Mouse (Mus musculus) midbrain, embryonic 11.5 days (tissue): ENCODE results near the gene Slc16a9. TPM values are rescaled to one million over a fixed set of nuclear protein-coding genes. Genes with fewer than 3 reads are reported as not detected.
"Not testable (repeated sequence)": the region's sequence is repeated elsewhere in the genome, so short reads cannot be mapped to it uniquely, and the experiment has no call there.

ENCODE experiments used
- ATAC-seq: fragments of 200-750 bp; cut with Nextera tagmentation; 2 replicates; pipeline ENCODE4 v1.8.0; 2017; ENCODE audit warnings: moderate TSS enrichment, moderate library complexity; ENCODE audit not compliant: low FRiP score
- DNase-seq: peaks from one replicate; pipeline ENCODE4 v3.0.0; 2015; ENCODE audit warnings: low spot score; ENCODE audit errors: missing footprints
- H3K27ac ChIP-seq: fragments of 300-500 bp; sonication (generic); 2 replicates; pipeline ENCODE4 v1.5.1; 2014; ENCODE audit warnings: low read depth, low read length
- H3K27me3 ChIP-seq: fragments of 300-500 bp; sonication (generic); 2 replicates; pipeline ENCODE4 v1.6.1; 2014; ENCODE audit warnings: mild to moderate bottlenecking, low read length, moderate library complexity, mixed read lengths; ENCODE audit not compliant: control insufficient read depth, insufficient read depth
- H3K36me3 ChIP-seq: fragments of 300-500 bp; sonication (generic); 2 replicates; pipeline ENCODE4 v1.6.1; 2014; ENCODE audit warnings: mild to moderate bottlenecking, low read length, moderate library complexity, mixed read lengths; ENCODE audit not compliant: control insufficient read depth, insufficient read depth
- H3K4me1 ChIP-seq: fragments of 300-500 bp; sonication (generic); 2 replicates; pipeline ENCODE4 v1.6.1; 2014; ENCODE audit warnings: low read length; ENCODE audit not compliant: control insufficient read depth, insufficient read depth
- H3K4me2 ChIP-seq: fragments of 300-500 bp; sonication (generic); 2 replicates; pipeline ENCODE4 v1.6.1; 2014; ENCODE audit warnings: mild to moderate bottlenecking, moderate library complexity
- H3K4me3 ChIP-seq: fragments of 300-500 bp; sonication (generic); 2 replicates; pipeline ENCODE4 v1.5.1; 2014; ENCODE audit warnings: low read depth, low read length
- H3K9ac ChIP-seq: fragments of 300-500 bp; sonication (generic); 2 replicates; pipeline ENCODE4 v1.6.1; 2014; ENCODE audit warnings: low read length
- H3K9me3 ChIP-seq: fragments of 300-500 bp; sonication (generic); 2 replicates; pipeline ENCODE4 v1.6.1; 2016; ENCODE audit warnings: low read length; ENCODE audit not compliant: control insufficient read depth
- WGBS: fragments of 180-500 bp; shearing (Covaris S2); extraction: QIAGEN DNeasy Blood & Tissue Kit; methylation state at CpG from one replicate; pipeline ENCODE4 v1.1.7; 2014; 5-methylcytosine and 5-hydroxymethylcytosine counted together
- polyA plus RNA-seq: library from polyadenylated mRNA; unstranded; fragments of >200 nt; fragmentation: Nextera tagmentation; extraction: Ambion mirVana; gene quantifications from 2 replicates; pipeline ENCODE4 v1.2.1, GENCODE M21; 2014

The Slc16a9 gene
- polyA plus RNA-seq, 1 experiment from 2014 or later = 0.29 TPM

GRCm38 (mm10) chr10:70204505-70205399 is 40.1 kb upstream of the Slc16a9 start, which contains the start of gene Mrln:
Gene Mrln, plus strand, starts transcription at chr10:70204664.
- Histone ChIP-seq H3K4me3 (no peak within 1 kb of the TSS), H3K27ac (no peak within 1 kb of the TSS), H3K36me3 (no peaks in the 10 kb centered on the region), H3K4me2 (no peak within 1 kb of the TSS), H3K27me3 (no peaks in the 10 kb centered on the region), H3K9ac (no peak within 1 kb of the TSS), H3K9me3 (no peaks in the 10 kb centered on the region), H3K4me1 (no peaks in the 10 kb centered on the region)
- ATAC-seq (no peak), DNase-seq (no peak)
- 74% methylated on average over 17 of the region's 17 CpGs for WGBS

DNA sequence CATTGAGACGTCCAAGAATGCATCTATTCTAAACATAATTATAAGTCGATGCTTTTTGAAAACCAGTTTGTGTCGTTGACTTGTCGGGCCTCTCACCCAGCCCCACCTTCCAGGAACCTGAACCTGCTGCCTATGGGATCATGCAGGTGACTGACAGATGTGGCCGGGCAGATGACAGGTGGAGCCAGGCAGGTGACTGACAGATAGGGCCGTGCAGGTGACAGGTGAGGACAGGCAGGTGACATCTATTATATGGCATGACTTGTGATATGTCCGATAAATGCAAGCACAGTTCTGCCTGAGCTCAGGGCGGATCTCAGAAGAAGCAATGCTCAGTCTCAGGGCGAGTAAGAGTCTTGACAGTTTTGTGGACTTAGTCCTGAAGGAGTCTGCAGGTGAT is 33.6 kb upstream of the Slc16a9 start:
- no peak overlapping the region for H3K27ac ChIP-seq
- H3K36me3 ChIP-seq = no peaks in the 10 kb centered on the region
- no peaks in the 10 kb centered on the region for H3K27me3 ChIP-seq
- H3K4me3 ChIP-seq = no peak overlapping the region
- no peaks in the 10 kb centered on the region for H3K4me1 ChIP-seq
- no peak overlapping the region for H3K9ac ChIP-seq
- WGBS = 88% methylated on average over 9 of the region's 9 CpGs
- ATAC-seq (no peak), DNase-seq (no peak)
- no peaks in the 10 kb centered on the region for H3K9me3 ChIP-seq
- no peak overlapping the region for H3K4me2 ChIP-seq

DNA sequence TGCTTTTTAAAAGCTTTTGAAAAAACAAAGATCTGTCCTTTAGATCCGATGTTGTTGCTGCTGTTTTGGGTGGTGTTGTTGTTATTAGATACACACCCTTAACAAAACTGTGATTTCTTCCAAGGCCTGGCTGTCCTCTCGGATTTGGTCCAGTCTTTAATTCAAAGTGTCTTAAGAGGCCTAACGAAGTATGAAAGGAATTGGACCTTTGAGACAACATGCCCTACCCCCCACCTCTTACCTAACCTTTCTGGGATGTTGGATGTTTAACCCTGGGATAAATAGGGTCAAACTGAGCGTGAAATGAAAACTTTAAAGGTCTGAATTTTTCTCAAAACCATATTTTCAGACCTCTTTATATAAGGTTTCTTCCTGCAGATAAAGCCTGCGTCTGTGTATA is 23.9 kb upstream of the Slc16a9 start:
- H3K36me3 ChIP-seq = no peaks in the 10 kb centered on the region
- DNase-seq (no peak), ATAC-seq (no peak)
- no peaks in the 10 kb centered on the region for H3K9me3 ChIP-seq
- no peaks in the 10 kb centered on the region for H3K27me3 ChIP-seq
- no peak overlapping the region for H3K27ac ChIP-seq
- H3K4me2 ChIP-seq = no peak overlapping the region
- no peak overlapping the region for H3K4me3 ChIP-seq
- WGBS = 61% methylated on average over 5 of the region's 5 CpGs
- no peaks in the 10 kb centered on the region for H3K4me1 ChIP-seq
- no peak overlapping the region for H3K9ac ChIP-seq

- not testable (repeated sequence) for H3K27me3 ChIP-seq, H3K27ac ChIP-seq, H3K9ac ChIP-seq, H3K36me3 ChIP-seq, H3K4me2 ChIP-seq, H3K4me3 ChIP-seq, H3K9me3 ChIP-seq, DNase-seq, ATAC-seq, H3K4me1 ChIP-seq
- 94% methylated on average over 8 of the region's 8 CpGs for WGBS
Observed at GRCm38 (mm10) chr10:70222231-70222630, 22.7 kb upstream of the Slc16a9 start.

DNA sequence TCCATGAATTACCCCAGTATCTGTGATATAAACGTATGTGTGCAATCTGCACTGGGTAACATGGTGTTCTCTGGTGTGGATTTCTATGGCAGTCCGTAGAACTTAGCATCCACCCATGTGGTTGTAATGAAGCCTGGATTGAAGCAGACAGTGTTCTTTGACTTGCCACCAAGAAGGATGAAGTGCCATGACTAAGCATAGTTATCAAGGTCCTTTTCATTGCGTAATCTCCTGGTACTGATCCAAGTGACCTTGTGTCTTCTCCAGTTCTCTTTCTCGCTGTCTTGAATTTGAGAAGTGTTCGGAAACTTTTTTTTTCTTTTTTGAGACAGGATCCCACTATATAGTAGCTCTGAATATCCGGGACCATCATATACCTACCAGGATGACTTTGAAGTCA is 20.3 kb upstream of the Slc16a9 start:
- ATAC-seq = no peak
- no peak overlapping the region for H3K4me3 ChIP-seq
- no peaks in the 10 kb centered on the region for H3K36me3 ChIP-seq
- no peak overlapping the region for H3K4me2 ChIP-seq
- no peak overlapping the region for H3K9ac ChIP-seq
- no peak overlapping the region for H3K27ac ChIP-seq
- 88% methylated on average over 6 of the region's 6 CpGs for WGBS
- no peak for DNase-seq
- no peaks in the 10 kb centered on the region for H3K27me3 ChIP-seq
- H3K4me1 ChIP-seq = no peaks in the 10 kb centered on the region
- no peaks in the 10 kb centered on the region for H3K9me3 ChIP-seq

GRCm38 (mm10) chr10:70225760-70226159 is 19.1 kb upstream of the Slc16a9 start:
- Histone ChIP-seq H3K4me3 (no peak overlapping the region), H3K9me3 (no peaks in the 10 kb centered on the region), H3K9ac (no peak overlapping the region), H3K4me2 (no peak overlapping the region), H3K27ac (no peak overlapping the region), H3K27me3 (no peaks in the 10 kb centered on the region), H3K4me1 (no peaks in the 10 kb centered on the region), H3K36me3 (no peaks in the 10 kb centered on the region)
- DNase-seq (no peak), ATAC-seq (no peak)
- 81% methylated on average over 6 of the region's 6 CpGs for WGBS

DNA sequence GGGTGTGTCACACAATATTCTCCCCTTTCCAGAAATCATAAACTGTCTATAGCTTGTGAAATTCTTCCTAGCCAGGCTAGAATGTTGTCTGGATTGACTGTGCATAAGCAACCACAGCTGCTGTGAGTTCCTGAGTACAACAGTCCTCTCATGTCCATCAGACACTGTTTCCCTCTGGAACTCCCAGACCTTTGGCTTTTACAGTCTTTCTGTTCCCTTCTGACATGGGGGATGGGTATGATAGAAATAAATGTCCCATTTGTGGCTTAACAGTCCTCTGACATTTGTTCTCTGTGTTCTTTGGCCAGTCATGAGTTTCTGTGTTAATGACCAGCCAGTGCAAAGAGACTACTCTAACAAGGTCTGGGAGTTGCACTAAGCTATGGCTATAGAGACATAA is 18.3 kb upstream of the Slc16a9 start:
- ATAC-seq (no peak), DNase-seq (no peak)
- H3K4me2 ChIP-seq = no peak overlapping the region
- H3K9ac ChIP-seq = no peak overlapping the region
- no peaks in the 10 kb centered on the region for H3K9me3 ChIP-seq
- H3K27ac ChIP-seq = no peak overlapping the region
- no peak overlapping the region for H3K4me3 ChIP-seq
- H3K4me1 ChIP-seq = no peaks in the 10 kb centered on the region
- H3K27me3 ChIP-seq = no peaks in the 10 kb centered on the region
- no peaks in the 10 kb centered on the region for H3K36me3 ChIP-seq

- Histone ChIP-seq H3K27me3 (no peaks in the 10 kb centered on the region), H3K4me2 (no peak overlapping the region)
- no peak for ATAC-seq
Observed at GRCm38 (mm10) chr10:70230352-70230751, 14.5 kb upstream of the Slc16a9 start.

DNA sequence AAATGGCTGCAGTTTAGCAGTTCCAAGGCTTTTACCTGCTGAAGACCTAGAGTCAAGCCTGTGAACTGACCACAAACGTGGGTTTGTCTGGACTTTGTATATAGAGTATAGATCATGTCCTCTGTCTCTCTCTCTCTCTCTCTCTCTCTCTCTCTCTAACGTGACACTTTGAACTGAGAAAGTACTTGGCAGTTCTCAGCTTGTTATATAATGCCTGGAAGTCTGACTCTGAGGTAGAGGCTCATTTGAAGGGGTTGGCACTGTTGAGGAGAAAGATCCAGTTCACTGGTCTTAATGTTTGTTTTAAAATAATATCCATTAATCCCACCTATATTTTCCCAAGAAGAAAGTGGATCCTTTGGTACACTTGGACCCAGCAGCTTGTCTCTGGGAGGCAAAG is 7.0 kb upstream of the Slc16a9 start:
- Histone ChIP-seq H3K4me1 (no peaks in the 10 kb centered on the region), H3K9me3 (no peaks in the 10 kb centered on the region), H3K36me3 (no peaks in the 10 kb centered on the region), H3K27me3 (no peaks in the 10 kb centered on the region), H3K4me2 (no peak overlapping the region), H3K9ac (no peak overlapping the region), H3K4me3 (no peak overlapping the region), H3K27ac (no peak overlapping the region)
- ATAC-seq (no peak), DNase-seq (no peak)
- 77% methylated on average over 2 of the region's 2 CpGs for WGBS

More at GRCm38 (mm10) chr10:70230352-70230751, 14.5 kb upstream of the Slc16a9 start:
- Histone ChIP-seq H3K4me1 (no peaks in the 10 kb centered on the region), H3K4me3 (no peak overlapping the region), H3K27ac (no peak overlapping the region), H3K9ac (no peak overlapping the region), H3K9me3 (no peaks in the 10 kb centered on the region), H3K36me3 (no peaks in the 10 kb centered on the region)
- DNase-seq = no peak
- WGBS = 86% methylated on average over 6 of the region's 6 CpGs
